Mouse (Mus musculus) erythroblast, embryonic 14.5 days (primary cell): ENCODE measurements at regions not wholly inside any gene's neighbourhood (a gene's known extent, or its start where the extent isn't known, plus 50 kb on each side); places are given as distances from the start of the nearest gene placed in this dataset.

Experiments
- GATA1 ChIP-seq: IDR thresholded peaks from 2 replicates; pipeline ENCODE4 v1.6.1; 2012; ENCODE audit warnings: low read length, inconsistent platforms, mixed read lengths
- TAL1 ChIP-seq: IDR thresholded peaks from 3 replicates; pipeline ENCODE4 v1.6.1; 2012; ENCODE audit warnings: low read length, inconsistent platforms, mixed read lengths

DNA sequence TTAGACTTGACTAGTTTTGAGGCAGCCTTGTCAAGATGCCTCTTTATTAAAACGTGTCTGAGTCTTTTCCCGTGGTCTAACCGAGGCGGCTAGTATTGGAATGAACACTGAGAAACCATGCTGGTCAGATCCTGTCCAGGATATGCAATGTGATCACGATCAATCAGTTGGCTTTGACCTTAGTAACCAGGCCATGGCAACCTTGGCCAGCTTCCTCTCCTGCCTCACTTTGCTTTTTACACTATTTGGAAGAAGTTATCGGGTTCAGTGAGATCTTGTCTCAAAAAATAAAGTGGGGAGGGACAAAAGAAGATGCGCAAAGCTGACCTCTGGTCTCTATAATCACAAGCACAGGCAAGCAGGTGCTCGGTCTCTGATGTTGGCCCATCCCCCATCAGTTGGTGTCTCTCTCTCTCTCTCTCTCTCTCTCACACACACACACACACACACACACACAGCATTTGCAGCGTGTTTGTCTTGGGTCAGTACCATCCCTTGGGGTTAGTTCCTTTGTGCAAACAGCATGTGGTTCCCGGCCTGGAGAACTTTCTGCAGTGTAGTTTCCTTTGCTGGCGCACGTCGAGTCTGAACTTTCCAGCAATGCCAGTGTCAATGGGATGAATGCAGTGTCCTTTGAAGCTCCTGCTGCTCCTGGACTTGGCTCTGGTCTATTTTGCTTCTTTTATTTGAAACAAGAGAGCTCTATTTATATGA, 117.6 kb upstream of the Spdye4c start:
- no peak for TF ChIP-seq TAL1
- no peak for TF ChIP-seq GATA1
